Mouse (Mus musculus): ENCODE data around the gene Kcnk18.

The Kcnk18 gene

GRCm38 (mm10) chr19:59218991-59219390 lies at the start of gene Kcnk18:
TSS of gene Kcnk18 (plus strand) at chr19:59219214.
- no peak for TF ChIP-seq GATA4 (IDR thresholded peaks at IDR 0.05; ENCODE audit: insufficient replicate concordance, low read length)

GRCm38 (mm10) chr19:59169936-59170765 lies 48.9 kb upstream of the Kcnk18 start, which contains the start of gene Vax1:
TSS of gene Vax1 (minus strand) at chr19:59170056.
- no peak for TF ChIP-seq GATA4 (IDR thresholded peaks at IDR 0.05; ENCODE audit: insufficient replicate concordance, low read length)

GRCm38 (mm10) chr19:59170766-59171095 lies 48.3 kb upstream of the Kcnk18 start:
- no peak for TF ChIP-seq GATA4 (IDR thresholded peaks at IDR 0.05; ENCODE audit: insufficient replicate concordance, low read length)

- no peak for TF ChIP-seq GATA4 (IDR thresholded peaks at IDR 0.05; ENCODE audit: insufficient replicate concordance, low read length)
Measured at GRCm38 (mm10) chr19:59171151-59171870, 47.7 kb upstream of the Kcnk18 start.

GRCm38 (mm10) chr19:59171871-59172245 lies 47.2 kb upstream of the Kcnk18 start:
- TF ChIP-seq GATA4 (IDR thresholded peaks at IDR 0.05; ENCODE audit: insufficient replicate concordance, low read length) = no peak

GRCm38 (mm10) chr19:59172781-59173180 lies 46.2 kb upstream of the Kcnk18 start:
- TF ChIP-seq GATA4 (IDR thresholded peaks at IDR 0.05; ENCODE audit: insufficient replicate concordance, low read length) = no peak

GRCm38 (mm10) chr19:59173341-59174015 lies 45.5 kb upstream of the Kcnk18 start:
- no peak for TF ChIP-seq GATA4 (IDR thresholded peaks at IDR 0.05; ENCODE audit: insufficient replicate concordance, low read length)

- TF ChIP-seq GATA4 (IDR thresholded peaks at IDR 0.05; ENCODE audit: insufficient replicate concordance, low read length) = no peak
Measured at GRCm38 (mm10) chr19:59184000-59184399, 35.0 kb upstream of the Kcnk18 start.

- no peak for TF ChIP-seq GATA4 (IDR thresholded peaks at IDR 0.05; ENCODE audit: insufficient replicate concordance, low read length)
Measured at GRCm38 (mm10) chr19:59188981-59189380, 30.0 kb upstream of the Kcnk18 start.

GRCm38 (mm10) chr19:59190431-59191122 lies 28.4 kb upstream of the Kcnk18 start:
- TF ChIP-seq GATA4 (IDR thresholded peaks at IDR 0.05; ENCODE audit: insufficient replicate concordance, low read length) = no peak

GRCm38 (mm10) chr19:59191123-59191505 lies 27.9 kb upstream of the Kcnk18 start:
- no peak for TF ChIP-seq GATA4 (IDR thresholded peaks at IDR 0.05; ENCODE audit: insufficient replicate concordance, low read length)

- no peak for TF ChIP-seq GATA4 (IDR thresholded peaks at IDR 0.05; ENCODE audit: insufficient replicate concordance, low read length)
Measured at GRCm38 (mm10) chr19:59192491-59192890, 26.5 kb upstream of the Kcnk18 start.

GRCm38 (mm10) chr19:59193456-59193855 lies 25.6 kb upstream of the Kcnk18 start:
- TF ChIP-seq GATA4 (IDR thresholded peaks at IDR 0.05; ENCODE audit: insufficient replicate concordance, low read length) = no peak

- TF ChIP-seq GATA4 (IDR thresholded peaks at IDR 0.05; ENCODE audit: insufficient replicate concordance, low read length) = no peak
Measured at GRCm38 (mm10) chr19:59193986-59194820, 24.8 kb upstream of the Kcnk18 start.

Data from liver, adult (tissue).